Mouse (Mus musculus) gastrocnemius, postnatal 14 days (tissue): ENCODE data around the gene Fancd2. TPM values are rescaled to one million over a fixed set of nuclear protein-coding genes. Genes with fewer than 3 reads are reported as not detected.

Source experiments
- DNase-seq: peaks from one replicate; pipeline ENCODE4 v3.0.0; 2021; ENCODE audit warnings: mixed read lengths
- intact Hi-C: fragments of 180-260 bp; cut with DNase I; formaldehyde crosslinking; loops from one replicate; pipeline ENCODE4 v1.15.1; 2025; ENCODE audit warnings: low total_unique reads
- long read RNA-seq, 2 experiments: library from polyadenylated mRNA; stranded (forward); transcript quantifications; one replicate each; pipeline ENCODE4 v2.0.0; 2021
- total RNA-seq, 2 experiments: library from RNA; stranded (reverse); gene quantifications; 2 replicates each; pipeline ENCODE4 v1.2.3; 2021

Fancd2 gene
- total RNA-seq, result 1 to 10 TPM; 1.3 to 1.8 TPM
- long read RNA-seq, experiment 1, partial matches to known transcripts, result 1 of 2 reads
- long read RNA-seq, experiment 1, other reads (novel, unspliced or antisense), result 1 of 2 reads
- long read RNA-seq, experiment 2, partial matches to known transcripts, result 0 of 7 reads
- long read RNA-seq, experiment 2, other reads (novel, unspliced or antisense), result 7 of 7 reads

DNA sequence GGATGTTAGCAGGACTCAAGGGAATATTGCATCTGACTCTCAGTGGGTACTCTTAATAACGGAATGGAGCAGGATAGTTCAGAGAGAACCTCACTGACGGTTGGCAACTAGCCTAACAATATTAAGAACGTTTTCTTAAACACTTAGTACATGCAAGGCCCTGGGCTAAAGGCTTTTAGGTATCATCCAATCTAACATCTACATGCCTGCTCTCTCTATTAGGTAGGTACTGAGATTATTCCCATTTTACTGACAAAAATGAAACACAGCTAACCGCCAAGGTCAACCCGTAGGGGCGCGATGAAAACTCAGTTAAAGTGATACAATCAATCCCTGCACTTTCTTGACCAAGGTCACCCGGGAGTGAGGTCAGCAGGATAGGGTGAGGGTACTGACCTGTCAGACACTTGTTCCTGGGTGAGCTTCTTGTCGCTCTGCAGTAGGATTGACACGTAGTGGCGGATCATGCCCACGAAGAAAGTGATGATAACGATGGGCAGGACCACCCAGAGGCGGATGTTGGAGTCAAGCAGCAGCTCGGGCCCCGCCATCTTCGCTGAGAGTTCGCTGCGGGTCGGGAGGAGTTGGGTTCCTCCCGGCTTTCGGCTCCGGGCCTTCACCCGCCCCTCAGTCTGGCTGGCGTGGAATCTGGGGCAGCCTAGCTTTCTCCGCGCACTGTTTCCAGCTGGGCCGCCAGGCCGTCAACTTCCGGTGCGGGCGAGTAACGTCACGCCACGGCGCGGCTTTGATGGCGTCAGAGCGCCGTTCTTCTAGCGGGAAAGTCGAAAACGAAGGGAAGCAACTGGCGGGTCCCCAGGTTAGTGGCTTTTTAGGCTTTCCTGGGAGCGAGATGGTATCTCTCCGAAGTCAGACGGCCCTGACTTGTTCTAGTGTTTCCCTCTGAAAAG, at the start of gene Fancd2, which contains the start of gene Emc3:
Gene Fancd2 (plus strand): TSS at position 751 of the 908 bp plus-strand sequence.
Gene Emc3 (minus strand): TSS at position 721 of the 908 bp plus-strand sequence.
- DNase-seq, result peak; percentile 90
- intact Hi-C loops, result no loop called here

DNA sequence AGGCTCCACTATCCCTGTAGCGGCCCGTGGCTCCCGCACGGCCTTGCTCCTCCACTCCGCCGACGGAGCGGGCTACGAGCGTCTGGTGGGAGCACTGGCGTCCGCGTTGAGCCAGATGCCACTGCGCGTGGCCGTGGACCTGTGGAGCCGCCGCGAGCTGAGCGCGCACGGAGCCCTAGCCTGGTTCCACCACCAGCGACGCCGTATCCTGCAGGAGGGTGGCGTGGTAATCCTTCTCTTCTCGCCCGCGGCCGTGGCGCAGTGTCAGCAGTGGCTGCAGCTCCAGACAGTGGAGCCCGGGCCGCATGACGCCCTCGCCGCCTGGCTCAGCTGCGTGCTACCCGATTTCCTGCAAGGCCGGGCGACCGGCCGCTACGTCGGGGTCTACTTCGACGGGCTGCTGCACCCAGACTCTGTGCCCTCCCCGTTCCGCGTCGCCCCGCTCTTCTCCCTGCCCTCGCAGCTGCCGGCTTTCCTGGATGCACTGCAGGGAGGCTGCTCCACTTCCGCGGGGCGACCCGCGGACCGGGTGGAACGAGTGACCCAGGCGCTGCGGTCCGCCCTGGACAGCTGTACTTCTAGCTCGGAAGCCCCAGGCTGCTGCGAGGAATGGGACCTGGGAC, 48.9 kb upstream of the Fancd2 start:
- DNase-seq, result peak; percentile 48
- intact Hi-C loops, result no loop called here

DNA sequence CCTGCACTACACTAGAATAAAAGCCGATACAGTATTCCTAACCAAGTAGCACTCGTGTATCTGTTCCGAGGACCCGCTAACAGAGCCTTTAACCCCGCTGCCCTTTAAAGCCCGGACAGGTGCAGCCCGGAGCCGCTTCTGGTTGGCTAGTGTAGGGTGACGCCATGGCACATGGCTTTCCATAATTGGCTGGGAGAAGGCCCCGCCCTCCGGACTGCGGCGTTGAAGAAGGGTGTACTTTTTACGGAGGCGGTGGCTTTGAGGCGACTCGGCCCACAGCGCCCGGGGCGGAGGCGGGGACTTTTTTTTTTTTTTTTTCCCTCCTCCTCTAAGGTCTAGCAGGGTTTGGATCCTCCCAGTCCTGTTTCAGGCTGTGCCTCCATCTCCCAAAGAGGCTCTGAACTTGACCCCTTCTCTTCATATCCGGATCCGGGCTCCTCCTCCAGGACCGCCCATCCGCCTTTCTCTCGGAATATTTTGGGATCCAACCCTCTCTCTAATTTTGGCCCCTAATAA, 48.3 kb upstream of the Fancd2 start, which contains the start of gene Creld1:
Gene Creld1 (plus strand): TSS at position 198 of the 516 bp plus-strand sequence.
- intact Hi-C loops, result no loop called here
- peak; percentile 94 for DNase-seq

DNA sequence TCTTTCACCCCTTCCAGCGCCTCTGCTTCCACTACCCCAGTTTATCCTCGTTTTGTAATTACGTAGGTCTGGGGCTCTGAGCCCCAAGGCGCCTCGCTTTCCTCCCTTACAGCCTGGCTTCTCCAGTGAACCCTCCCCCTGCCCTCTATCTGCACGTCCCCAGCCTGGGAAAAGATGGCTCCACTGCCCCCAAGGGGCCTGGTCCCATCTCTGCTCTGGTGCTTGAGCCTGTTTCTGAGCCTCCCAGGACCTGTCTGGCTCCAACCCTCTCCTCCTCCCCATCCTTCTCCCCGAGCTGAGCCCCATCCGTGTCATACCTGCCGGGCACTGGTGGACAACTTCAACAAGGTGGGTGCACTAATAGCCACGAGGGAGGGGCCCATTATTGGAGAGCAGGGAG, 47.8 kb upstream of the Fancd2 start:
- intact Hi-C loops, result no loop called here
- no peak for DNase-seq

DNA sequence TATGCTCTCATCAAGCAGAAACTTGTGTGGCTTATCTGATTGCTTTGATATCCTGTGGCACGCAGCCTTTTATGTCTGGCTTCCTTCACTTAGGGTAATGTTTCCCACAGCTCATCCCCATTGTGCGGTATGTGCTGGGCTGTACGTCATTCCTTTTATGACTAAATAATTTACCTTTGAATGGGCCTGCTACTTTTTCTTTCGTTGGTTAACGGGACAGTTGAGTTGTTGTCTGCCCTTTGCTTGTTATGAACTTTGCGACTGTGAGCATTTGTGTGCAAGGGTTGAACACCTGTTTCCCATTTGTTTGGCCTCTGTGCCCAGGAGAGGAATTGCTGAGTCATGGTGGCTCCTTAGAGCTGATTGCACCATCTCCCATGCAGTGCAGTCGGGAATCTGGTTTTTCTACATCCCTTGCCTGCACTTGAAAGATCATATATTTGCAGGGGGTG, 44.3 kb upstream of the Fancd2 start:
- no peak for DNase-seq
- intact Hi-C loops, result no loop called here

DNA sequence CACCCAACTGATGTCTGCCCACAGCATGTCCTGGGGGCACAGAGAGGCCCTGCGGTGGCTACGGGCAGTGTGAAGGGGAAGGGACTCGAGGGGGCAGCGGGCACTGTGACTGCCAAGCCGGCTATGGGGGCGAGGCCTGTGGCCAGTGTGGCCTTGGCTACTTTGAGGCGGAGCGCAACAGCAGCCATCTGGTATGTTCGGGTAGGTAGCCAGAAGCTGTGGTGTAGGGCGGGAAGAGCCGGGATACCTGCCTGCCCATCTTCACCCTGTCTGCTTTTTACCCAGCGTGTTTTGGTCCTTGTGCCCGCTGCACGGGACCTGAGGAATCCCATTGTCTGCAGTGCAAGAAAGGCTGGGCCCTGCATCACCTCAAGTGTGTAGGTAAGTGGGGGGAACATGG, 42.1 kb upstream of the Fancd2 start:
- no peak for DNase-seq
- intact Hi-C loops, result no loop called here

DNA sequence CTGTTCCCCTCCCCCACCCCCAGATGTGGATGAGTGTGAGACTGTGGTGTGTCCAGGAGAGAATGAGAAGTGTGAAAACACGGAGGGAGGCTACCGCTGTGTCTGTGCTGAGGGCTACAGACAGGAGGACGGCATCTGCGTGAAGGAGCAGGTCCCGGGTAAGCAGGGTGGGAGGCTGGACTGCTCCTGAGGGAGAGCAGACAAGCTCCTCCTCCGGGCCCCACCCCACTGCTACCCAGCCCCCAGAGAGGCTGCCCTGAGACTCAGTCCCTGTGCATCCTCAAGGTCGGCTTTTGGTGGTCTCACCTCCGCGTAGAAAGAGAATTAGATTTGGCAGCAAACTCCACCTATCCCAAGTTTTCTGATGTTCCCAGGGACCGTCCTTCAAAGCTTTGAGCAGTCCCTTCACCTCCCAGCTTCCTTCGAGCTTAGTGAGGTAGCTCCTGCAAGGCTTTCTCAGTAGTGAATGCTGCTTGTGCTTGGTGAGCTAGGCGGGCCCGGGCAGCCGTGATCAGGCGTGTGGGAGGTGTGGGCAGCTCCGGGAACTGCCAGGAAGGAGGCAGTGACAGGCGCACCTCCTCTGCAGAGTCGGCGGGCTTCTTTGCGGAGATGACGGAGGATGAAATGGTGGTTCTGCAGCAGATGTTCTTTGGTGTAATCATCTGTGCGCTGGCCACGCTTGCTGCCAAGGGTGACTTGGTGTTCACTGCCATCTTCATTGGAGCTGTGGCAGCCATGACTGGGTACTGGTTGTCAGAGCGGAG, 39.2 kb upstream of the Fancd2 start:
- DNase-seq, result no peak
- intact Hi-C loops, result no loop called here

DNA sequence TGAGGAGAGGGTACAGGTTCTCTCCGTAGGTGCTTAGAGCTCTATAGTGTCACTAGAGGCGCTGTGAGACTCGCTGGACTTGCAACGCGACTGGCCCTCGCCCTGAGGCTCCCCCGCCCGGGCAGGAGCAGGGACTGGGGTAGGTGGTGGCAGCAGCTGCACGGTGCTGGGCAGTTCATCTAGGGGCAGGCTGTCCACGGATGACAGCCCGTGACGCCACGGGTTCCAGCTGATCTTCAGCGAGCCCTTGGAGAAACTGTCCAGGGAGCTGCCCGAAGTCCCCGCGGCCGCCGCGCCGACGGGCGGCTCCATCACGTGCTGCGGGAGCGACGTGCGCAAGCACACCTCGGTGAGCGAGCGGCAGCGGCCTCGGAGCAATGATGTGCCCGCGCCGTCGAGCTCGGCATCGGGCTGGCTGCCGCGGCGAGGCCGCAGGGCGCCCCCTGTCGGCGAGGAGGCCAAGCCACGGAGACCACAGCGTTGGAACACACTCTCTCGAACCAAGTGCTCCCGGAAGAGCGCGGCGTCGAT, 37.2 kb upstream of the Fancd2 start:
- peak; percentile 82 for DNase-seq
- intact Hi-C loops, result no loop called here

DNA sequence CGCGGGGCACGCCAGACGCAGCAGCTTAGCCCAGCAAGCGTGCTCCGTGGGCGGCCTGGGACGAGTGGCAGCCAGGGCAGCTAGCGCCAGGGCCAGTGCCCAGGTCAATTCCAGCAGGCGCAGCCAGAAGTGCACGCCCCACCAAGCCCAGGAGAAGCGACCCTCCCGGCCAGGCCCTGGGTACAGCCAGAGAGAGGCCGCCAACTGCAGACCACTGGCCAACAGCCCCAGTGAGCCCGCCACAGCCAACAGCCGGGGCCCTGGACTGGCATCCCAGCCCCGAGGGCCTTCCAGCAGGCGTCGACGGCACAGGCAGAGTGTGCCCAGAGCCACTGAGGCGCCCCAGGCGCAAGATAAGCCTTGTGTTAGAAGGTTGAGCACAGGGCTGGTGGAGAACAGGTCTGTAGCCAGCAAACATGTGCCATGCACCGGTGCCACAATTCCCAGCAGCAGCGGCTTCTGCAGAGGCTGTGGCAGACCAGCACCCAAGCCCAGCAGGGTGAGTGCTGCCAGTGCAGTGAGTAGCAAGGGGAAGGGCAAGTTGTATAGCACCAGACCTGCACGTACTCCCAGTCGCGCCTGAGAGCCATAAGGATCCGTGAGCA, 36.3 kb upstream of the Fancd2 start:
- DNase-seq, result peak; percentile 43
- intact Hi-C loops, result no loop called here

DNA sequence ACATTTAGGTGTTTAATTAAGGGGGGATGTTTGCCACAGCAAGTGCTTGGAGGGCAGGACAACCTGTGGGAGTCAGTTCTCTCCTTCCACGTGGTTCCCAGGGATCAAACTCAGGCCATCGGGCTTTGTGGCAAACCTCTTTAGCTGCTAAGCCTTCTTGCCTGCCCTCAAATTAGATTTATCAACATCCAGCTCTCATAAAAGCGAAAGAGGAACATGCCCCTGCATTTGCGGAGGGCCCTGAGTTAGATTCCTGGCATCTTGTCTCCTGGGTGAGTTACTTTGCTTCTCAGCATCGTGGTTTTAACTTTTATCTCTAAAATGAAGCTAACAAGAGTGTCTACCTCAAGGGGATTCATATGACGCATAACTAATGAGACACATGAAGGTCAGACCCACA, 32.1 kb upstream of the Fancd2 start:
- intact Hi-C loops, result no loop called here
- no peak for DNase-seq

DNA sequence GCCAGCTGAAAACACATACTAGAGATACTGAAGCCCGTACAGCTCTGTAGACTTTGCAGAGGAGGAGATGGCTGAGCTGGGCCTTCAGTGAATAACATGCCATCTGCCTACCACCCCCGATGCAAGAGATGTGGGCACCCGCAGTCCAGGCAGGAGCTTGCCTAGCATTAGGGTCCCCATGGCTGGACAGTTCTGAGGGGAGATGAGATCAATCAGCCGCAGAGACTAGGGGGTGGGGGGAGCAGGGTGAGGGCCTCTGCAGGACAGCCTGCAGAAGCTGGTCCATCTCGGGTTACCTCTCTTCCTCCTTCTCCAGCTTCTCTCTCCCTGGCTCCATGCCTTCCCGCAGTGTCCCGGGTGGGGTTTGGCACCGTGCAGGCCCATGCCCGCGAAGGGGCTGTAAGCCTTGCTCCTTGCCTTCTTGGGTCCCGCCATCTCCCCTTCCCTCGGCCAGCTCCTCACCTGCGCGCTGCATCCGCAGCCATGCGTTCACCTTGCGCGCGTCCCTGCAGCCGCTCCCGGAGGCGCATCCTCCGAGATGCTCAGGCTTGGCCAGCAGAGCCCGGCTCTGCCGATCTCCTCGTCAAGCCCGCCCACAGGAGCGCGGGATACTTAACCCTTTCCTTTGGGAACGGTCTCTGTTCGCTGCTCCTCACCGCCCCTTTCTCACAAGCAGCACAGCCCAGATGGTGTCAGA, 29.9 kb upstream of the Fancd2 start, which contains the start of gene Prrt3:
Gene Prrt3 (minus strand): TSS at position 544 of the 697 bp plus-strand sequence.
- no peak for DNase-seq
- intact Hi-C loops, result no loop called here

DNA sequence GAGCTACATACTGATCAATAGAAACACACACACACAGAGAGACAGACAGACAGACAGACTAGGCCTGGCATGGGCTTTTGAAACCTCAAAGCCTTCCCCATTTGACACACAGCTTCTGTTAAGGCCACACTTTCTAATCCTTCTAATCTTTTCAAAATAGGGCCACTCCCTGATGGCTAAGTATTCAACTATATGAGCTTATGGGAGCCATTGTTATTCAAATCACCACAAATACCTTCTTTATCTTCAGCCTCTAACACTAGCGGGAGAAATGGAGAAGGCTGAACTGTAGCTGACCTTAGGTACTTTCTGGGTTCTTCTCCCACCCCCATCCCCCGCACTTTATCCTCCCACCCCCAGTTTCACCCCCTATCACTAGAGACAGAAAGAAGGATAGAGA, 28.7 kb upstream of the Fancd2 start:
- no peak for DNase-seq
- intact Hi-C loops, result no loop called here

DNA sequence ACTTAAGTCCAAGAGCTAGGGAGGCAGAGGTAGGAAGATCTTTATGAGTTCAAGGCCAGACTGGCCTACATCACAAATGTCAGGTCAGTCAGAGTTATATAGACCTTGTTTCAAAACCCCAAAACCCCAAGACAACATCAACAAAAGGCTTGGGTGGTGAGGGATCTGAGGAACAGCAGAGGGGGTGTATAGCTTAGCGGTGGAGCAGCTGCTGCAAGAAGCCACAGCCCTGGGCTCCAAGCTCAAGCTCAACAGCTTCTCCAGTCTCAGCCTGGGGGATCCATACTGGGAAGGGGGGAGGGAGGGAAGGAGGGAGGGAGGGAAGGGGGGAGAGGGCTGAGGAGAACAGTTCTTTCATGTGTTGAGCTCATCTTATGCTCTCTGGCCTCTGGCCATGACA, 25.8 kb upstream of the Fancd2 start:
- DNase-seq, result no peak
- intact Hi-C loops, result no loop called here

DNA sequence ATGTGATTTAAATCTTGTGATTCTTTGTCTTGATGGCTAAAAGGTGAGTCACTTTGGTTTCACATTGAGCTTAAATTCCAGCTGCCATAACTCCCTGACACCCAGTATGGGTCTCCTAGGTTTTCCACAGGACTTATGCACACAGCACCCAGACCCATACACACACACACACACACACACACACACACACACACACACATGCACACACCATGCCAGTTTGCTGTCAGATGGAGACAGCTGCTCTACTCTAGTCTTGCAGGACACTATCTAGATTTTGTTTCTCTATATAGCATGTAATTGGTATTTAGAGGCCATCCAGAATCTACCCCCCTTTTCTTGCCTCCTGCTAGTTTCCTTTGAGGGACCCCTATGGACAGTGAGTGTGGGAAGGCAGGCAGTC, 24.4 kb upstream of the Fancd2 start:
- intact Hi-C loops, result no loop called here
- no peak for DNase-seq

DNA sequence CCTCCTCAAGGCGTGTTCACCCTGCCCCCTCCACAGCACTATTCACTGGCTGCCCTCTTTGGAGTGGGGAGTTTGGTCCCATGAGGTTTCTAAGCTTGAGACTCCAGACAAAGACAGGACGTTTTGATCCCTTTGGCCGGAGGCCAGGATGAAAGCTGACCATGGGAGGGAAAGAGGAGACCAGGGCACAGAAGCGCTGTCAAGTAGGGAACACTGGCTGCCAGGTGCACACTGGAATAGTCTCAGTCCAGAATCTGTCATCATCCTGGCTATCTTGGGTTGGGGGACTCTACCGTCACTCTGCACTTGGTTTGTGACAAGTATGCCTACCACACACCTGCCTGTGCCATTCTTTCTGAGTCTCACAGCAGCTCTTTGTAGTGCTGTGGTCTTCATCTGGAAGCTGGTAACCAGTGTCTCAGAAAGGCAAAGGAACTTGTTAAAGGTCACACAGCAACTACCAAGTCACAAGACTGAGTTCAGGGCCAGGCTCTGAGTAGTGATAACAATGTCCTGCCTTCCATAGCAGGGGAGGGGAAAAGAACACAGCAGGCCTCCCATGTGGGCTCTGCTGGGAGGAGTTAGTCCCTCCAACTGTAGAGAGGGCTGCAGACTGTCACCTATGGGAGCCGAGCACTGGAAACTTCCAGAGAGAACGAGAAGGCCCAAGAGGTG, 23.1 kb upstream of the Fancd2 start:
- intact Hi-C loops, result no loop called here
- DNase-seq, result peak; percentile 68

DNA sequence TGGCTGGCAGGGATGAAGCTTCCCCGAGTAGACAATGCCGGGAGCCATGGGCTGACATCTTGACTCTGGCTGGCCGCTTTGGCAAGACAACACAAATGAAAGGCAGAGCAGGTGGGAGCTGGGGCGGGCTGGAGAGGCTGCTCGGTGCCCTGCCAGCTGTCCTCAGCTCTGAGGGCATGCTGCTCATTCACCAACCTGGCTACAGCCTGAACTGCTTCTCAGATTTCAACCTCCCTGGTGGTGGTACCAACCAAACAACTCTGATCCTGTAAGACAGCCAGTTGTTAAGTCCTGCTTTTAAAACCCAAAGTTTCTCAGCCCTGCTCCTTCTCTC, 22.6 kb upstream of the Fancd2 start:
- peak; percentile 69 for DNase-seq
- intact Hi-C loops, result no loop called here

DNA sequence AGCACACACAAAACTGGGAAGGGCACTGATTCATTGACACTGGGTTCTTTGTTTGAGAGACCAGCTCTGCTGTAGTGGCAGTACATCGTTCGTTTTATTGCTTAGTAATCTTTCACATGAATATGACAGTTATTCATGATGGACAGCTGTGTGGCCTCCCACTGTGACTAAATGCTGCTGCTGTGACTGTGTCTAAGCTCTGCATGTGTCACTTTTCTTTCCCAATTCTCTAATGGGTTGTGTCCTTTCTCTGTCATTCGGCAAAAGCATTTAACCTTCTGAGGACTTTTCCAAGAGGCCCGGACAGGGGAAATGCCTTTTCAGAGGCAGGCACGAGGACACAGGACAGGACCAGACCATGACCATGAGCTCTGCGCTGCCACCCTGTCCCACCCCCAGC, 17.5 kb upstream of the Fancd2 start:
- DNase-seq, result no peak
- intact Hi-C loops, result no loop called here

DNA sequence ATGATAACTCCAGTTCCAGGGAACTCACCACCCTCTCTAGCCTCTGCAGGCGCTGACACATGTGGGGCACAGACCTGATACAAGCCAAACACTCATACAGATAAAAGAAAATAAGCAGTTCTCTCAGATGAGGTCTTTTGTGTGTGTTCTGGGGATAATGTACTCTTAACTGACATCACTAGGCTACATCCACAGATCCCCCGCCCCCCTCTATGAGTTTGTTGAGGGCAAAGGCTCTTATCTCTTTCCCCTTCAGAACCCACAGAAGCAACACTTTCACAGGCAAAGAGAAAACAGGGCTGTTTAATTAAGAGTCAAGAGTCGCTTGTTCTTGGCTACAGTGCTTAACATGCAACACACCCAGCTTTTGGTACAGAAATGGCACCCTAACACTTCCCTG, 16.9 kb upstream of the Fancd2 start:
- intact Hi-C loops, result no loop called here

More for the DNA sequence above, 16.9 kb upstream of the Fancd2 start:
- no peak for DNase-seq
